Mouse (Mus musculus) ES-Bruce4 (cell line): ENCODE measurements around the gene Nop2.

Experiments
- CTCF ChIP-seq: IDR thresholded peaks from one replicate; pipeline ENCODE4 v1.8.1; 2011; ENCODE audit warnings: low read depth, low read length
- EP300 ChIP-seq: IDR thresholded peaks from 2 replicates; pipeline ENCODE4 v1.6.1; 2011; ENCODE audit warnings: low read depth, low read length; ENCODE audit not compliant: insufficient read depth
- POLR2A ChIP-seq: IDR thresholded peaks from one replicate; pipeline ENCODE4 v1.8.1; 2011; ENCODE audit warnings: low read length; ENCODE audit not compliant: insufficient read depth

DNA sequence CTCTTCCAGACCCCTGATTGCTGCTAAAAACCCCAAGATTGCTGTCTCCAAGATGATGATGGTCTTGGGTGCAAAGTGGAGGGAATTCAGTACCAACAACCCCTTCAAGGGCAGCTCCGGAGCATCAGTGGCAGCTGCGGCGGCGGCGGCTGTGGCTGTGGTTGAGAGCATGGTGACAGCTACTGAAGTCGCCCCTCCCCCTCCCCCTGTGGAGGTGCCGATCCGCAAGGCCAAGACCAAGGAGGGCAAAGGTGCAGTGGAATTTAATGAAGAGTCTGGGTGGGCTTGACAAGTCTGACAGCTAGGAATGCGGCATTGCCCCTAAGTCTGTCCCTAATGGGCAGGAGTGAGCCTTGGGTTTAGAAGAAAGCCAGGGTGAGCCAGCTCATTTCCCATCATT, 30.3 kb upstream of the Nop2 start:
- TF ChIP-seq EP300 (no peak), CTCF (no peak), POLR2A (no peak)
